Mouse (Mus musculus) myocyte (in vitro differentiated cells): ENCODE results near the gene Gm20388.

ENCODE experiments used
- CEBPB ChIP-seq: IDR thresholded peaks from 2 replicates; pipeline ENCODE4 v1.6.1; 2011; ENCODE audit warnings: mild to moderate bottlenecking, moderate library complexity; ENCODE audit not compliant: poor library complexity, insufficient read depth, severe bottlenecking
- E2F4 ChIP-seq: IDR thresholded peaks from one replicate; pipeline ENCODE4 v1.6.1; 2011; ENCODE audit warnings: mild to moderate bottlenecking, control low read depth, moderate library complexity; ENCODE audit not compliant: insufficient read depth
- MAX ChIP-seq: IDR thresholded peaks from one replicate; pipeline ENCODE4 v1.6.1; 2011; ENCODE audit warnings: low read depth, mild to moderate bottlenecking, control low read depth
- MYOD1 ChIP-seq, 3 experiments: IDR thresholded peaks; one replicate each; pipeline ENCODE4 v1.6.1; 2011; ENCODE audit warnings: control low read depth in 2 of 3, low read depth in 2 of 3, mild to moderate bottlenecking in 2 of 3, moderate library complexity in 1 of 3; ENCODE audit not compliant: insufficient read length in 2 of 3, control insufficient read depth in 1 of 3
- MYOG ChIP-seq, 3 experiments: IDR thresholded peaks; one replicate each; pipeline ENCODE4 v1.6.1; 2011; ENCODE audit warnings: control low read depth in 2 of 3, low read depth in 2 of 3, mild to moderate bottlenecking in 2 of 3; ENCODE audit not compliant: insufficient read length in 2 of 3, control insufficient read depth in 1 of 3, insufficient read depth in 1 of 3
- POLR2A ChIP-seq: IDR thresholded peaks from one replicate; pipeline ENCODE4 v1.6.1; 2011; ENCODE audit warnings: low read depth, mild to moderate bottlenecking, control low read depth, moderate library complexity; ENCODE audit not compliant: insufficient read length
- REST ChIP-seq: IDR thresholded peaks from one replicate; pipeline ENCODE4 v1.6.1; 2011; ENCODE audit warnings: mild to moderate bottlenecking, control low read depth, moderate library complexity; ENCODE audit not compliant: insufficient read depth, insufficient read length
- SRF ChIP-seq: IDR thresholded peaks from one replicate; pipeline ENCODE4 v1.6.1; 2011; ENCODE audit warnings: low read depth; ENCODE audit not compliant: control insufficient read depth, insufficient read length
- TCF12 ChIP-seq: IDR thresholded peaks from one replicate; pipeline ENCODE4 v1.6.1; 2011; ENCODE audit warnings: mild to moderate bottlenecking, control low read depth; ENCODE audit not compliant: poor library complexity, insufficient read depth, severe bottlenecking
- USF1 ChIP-seq: IDR thresholded peaks from one replicate; pipeline ENCODE4 v1.6.1; 2011; ENCODE audit warnings: low read depth, mild to moderate bottlenecking, control low read depth, moderate library complexity

GRCm38 (mm10) chr8:123132953-123133352 lies 3222.3 kb downstream of the Gm20388 start:
- no peak for TF ChIP-seq POLR2A
- no peak for TF ChIP-seq E2F4
- no peak for TF ChIP-seq MYOG (IDR thresholded peaks at IDR 0.05; ENCODE audit: control insufficient read depth in 1 of 3, insufficient read depth in 1 of 3, insufficient read length in 2 of 3, low read depth in 2 of 3)
- TF ChIP-seq TCF12: no peak
- no peak for TF ChIP-seq MYOD1 (IDR thresholded peaks at IDR 0.05; ENCODE audit: control insufficient read depth in 1 of 3, insufficient read length in 2 of 3, low read depth in 2 of 3)
- TF ChIP-seq USF1: no peak
- TF ChIP-seq MAX: no peak
- no peak for TF ChIP-seq SRF
- no peak for TF ChIP-seq CEBPB
- no peak for TF ChIP-seq REST
